Mouse (Mus musculus): ENCODE measurements around the gene Tnrc6c.
A peak's percentile ranks its signal among the peaks of the same experiment; 100 is the strongest.

The Tnrc6c gene

DNA sequence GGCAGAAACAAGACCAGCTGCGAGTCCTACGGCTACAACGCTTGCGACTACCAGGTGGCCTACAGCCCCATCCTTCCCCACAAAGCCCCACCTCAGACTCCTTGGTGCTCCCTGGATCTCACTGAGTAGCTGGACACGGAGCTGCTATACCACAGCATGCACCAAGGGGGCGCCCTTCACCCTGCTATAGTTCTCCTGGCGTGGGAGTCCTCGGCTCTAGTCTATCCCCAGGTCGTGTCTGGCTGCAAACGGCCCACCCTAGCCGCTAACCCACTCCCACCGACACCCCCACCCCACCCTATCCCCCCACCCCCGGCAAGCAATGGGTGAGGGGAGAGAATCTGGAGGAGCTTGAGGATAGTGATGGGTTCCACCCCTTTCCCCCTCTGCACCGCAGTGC lies 136.2 kb downstream of the Tnrc6c start:
- DNase-seq (ENCODE audit: low spot score in 2 of 2): peak; percentile 65 to 78

- DNase-seq (ENCODE audit: low spot score in 2 of 2): peak in 1 of 2 experiments; percentile 61
These were observed 136.8 kb downstream of the Tnrc6c start for GRCm38 (mm10) chr11:117790703-117791440.

GRCm38 (mm10) chr11:117791441-117791761 lies 137.3 kb downstream of the Tnrc6c start:
- DNase-seq (ENCODE audit: low spot score in 2 of 2): no peak

- peak in 1 of 2 experiments; percentile 64 for DNase-seq (ENCODE audit: low spot score in 2 of 2)
These were observed 138.3 kb downstream of the Tnrc6c start for GRCm38 (mm10) chr11:117792281-117792888.

GRCm38 (mm10) chr11:117794035-117794551 lies 140.0 kb downstream of the Tnrc6c start:
- DNase-seq (ENCODE audit: low spot score in 2 of 2): no peak

DNA sequence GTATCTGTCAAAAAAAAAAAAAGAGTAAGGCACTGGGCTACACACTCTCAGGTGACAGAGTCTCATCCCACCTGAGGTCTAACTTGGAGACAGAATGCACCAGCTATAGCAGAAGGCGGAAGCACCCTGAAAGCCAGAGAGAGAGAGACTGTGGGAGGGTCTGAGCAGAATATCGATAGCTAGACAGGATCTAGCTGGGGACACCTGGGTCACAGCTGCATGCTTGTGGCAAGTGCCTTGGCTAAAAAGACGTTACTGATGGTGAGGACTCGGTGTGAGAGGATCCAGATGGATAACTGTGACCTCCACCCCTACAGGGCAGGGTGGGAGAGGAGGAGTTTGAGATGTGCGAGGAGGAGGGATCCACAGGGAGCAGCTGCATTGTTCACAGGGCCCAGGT lies 142.9 kb downstream of the Tnrc6c start:
- DNase-seq (ENCODE audit: low spot score in 2 of 2): no peak

DNA sequence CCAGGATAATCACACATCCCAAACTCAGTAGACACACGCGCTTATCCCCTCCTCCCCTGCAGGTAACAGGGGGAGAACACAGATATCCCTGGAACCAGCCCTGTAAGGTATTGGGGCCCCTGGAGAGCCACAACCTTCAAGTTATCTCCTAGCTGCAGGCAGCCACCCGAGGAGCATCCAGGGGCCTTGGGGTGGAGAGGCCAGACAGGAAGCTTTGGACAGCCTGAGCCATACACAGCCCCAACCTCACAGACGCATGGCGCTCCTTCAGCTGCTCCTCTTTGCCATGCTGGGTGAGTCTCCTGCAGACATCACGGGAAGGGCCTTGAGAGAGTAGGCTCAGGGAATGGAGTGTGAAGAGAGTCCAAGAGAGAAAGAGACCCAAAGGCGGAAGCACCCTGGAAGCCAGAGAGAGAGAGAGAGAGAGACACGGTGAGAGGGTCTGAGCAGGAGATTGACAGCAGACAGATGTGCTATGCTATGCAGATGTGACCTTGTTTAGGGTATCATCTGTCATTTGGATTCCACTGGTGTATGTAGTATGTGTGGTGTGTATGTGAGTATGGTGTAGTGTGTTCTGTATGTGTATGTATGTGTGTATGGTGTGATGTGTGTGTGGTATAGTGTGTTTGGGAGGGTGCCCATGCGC lies 143.5 kb downstream of the Tnrc6c start, which contains the start of gene 6030468B19Rik:
6030468B19Rik (plus strand) TSS at position 150 of the 649 bp plus-strand sequence.
- DNase-seq (ENCODE audit: low spot score in 2 of 2): no peak

DNA sequence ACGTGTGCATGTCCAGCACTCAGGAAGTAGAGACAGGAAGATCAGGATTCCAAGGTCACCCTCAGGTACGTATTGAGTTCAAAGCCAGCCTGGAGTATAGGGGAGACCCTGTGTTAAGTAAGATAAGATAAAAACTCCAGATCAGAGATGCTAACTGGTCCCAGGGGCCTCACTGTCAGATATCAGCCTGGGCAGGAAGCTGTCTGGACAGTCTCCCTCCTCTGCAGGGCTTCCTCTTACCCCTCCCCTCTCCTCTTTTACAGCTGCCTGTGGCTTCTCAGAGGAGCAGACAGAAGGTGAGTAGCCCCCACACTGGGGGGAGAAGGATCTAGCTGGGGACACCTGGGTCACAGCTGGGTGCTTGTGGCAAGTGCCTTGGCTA lies 144.1 kb downstream of the Tnrc6c start:
- no peak for DNase-seq (ENCODE audit: low spot score in 2 of 2)

DNA sequence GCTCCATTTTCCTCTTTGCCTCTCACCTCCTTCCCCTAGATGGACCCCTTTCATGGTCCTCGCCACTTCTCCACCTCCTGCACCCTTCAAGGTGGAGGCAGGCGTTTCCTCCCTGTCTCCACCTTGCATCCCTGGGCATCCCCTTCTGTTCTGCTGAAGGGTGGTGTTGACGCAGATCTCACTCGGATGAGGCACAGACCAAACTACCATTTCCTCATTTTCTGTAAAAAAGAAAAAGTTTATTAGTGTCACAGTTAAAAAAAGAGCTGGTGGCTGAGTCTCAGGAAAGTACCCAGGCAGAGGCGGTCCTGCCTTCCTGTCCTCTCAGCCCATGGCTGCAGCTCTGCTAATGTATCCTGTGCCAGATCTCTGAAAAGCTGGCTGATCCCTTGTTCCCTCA lies 145.1 kb downstream of the Tnrc6c start:
- DNase-seq (ENCODE audit: low spot score in 2 of 2): no peak

DNA sequence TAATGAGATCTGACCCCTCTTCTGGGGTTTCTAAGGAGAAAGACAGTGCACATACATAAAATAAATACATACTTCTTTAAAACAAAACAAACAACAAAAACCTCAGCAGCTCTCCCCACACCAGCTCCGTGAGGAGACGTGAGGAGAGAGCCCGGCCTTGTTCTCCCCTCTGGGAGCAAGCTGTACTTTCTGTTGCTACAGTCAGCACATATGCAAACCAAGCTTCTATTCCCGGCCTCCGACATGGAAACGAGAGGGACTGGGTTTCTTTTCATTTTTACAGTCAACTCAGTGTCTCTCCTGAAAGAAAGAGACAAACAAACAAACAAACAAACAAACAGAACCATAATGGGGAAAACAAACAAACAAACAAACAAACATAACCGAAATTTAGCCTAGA lies 145.9 kb downstream of the Tnrc6c start:
- DNase-seq (ENCODE audit: low spot score in 2 of 2): no peak

DNA sequence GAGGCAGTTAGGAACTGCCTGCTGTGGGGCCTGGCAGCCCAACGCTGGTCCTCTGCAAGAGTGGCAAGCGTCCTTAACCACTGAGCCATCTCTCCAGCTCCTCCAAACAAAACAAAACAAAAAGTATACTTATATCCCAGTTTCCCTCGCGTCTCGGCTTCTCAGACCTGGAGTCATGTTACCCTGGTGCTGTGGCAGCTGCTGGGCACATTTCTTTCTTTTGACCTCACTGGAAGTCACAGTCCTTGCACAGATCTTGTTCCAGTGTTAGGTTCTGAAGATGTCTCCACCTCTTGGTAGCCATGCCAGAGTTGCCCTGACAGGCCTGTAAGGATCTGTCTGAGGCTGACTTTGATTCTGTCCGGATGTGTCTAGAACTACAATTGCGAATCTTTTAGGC lies 147.6 kb downstream of the Tnrc6c start:
- DNase-seq (ENCODE audit: low spot score in 2 of 2): no peak

DNA sequence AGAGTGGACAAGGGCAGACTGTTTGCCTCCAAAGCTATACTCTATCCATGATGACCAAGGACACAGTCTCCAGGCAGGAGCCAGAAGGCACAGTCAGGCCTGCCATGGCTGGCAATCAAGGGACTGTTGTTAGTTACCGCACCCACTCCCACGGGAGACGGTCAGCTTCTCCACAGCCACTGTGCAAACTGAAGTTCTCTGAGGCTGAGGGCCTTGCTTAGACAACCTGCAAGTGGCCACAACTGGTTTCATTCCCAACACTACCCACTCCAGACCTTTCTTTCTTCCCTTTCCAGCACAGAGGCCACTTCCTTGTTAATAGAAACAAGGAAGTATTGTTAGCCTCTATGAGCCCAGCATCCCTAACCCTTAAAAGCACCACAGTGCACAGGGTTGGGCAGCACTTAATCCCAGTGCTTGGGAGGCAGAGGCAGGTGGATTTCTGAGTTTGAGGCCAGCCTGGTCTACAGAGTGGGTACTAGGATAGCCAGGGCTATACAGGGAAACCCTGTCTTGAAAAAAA lies 149.1 kb downstream of the Tnrc6c start:
- no peak for DNase-seq (ENCODE audit: low spot score in 2 of 2)

- DNase-seq (ENCODE audit: low spot score in 2 of 2): no peak
These were observed 152.7 kb downstream of the Tnrc6c start for GRCm38 (mm10) chr11:117806781-117807180.

DNA sequence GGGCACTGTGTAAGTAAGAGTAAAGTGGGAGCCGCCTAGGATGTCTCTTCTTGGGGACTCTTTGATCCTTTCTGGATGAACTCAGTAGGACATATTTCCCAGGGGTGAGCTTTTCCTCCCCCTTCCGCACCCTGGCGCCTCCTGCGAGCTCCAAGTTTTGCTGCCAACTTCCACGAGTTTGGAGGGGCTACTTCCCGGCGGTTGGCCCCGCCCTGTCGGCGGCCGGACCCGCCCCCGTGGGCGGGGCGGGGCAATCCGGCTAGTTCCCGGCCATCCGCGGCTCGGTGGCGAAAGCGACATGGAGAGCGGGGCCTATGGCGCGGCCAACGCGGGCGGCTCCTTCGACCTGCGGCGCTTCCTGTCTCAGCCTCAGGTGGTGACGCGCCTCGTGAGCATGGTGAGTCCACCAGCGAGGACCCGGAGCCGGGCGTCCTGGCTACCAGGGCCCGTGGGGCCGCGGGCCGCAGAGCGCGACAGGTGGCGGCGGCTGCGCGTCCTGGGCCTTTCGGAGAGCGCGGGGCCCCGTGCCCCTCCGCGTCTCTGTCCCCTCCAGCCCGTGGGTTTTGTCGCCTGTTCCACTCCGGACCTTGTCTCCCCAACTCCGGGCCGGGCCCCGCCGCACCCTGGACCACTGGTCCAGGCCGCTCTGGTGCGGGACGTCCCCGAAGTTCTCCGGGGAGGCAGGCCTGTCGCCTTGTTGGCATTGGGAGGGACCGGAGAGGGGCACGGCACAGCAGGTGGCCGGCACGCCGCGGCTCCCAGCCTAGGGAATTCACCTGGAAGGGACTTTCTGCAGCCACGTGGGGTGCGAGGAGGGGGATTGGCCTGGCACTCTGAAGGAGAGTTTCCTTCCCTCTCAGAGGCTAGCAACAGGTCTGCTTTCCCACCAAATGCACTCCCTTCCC lies 155.6 kb downstream of the Tnrc6c start, which contains the start of the genes Gm20708 and Syngr2:
Gm20708 (plus strand) TSS at position 262 of the 905 bp plus-strand sequence.
Syngr2 (plus strand) TSS at position 262 of the 905 bp plus-strand sequence.
- peak in 1 of 2 experiments; percentile 67 for DNase-seq (ENCODE audit: low spot score in 2 of 2)

GRCm38 (mm10) chr11:117810401-117811046 lies 156.4 kb downstream of the Tnrc6c start:
- peak; percentile 76 to 89 for DNase-seq (ENCODE audit: low spot score in 2 of 2)
